Mouse (Mus musculus): ENCODE data around the gene Zfp296. TPM values are rescaled to one million over a fixed set of nuclear protein-coding genes. Genes with fewer than 3 reads are reported as not detected.

Gene Zfp296
- polyA plus RNA-seq, 1 experiment from 2014 or later, result 0.23 TPM

- ATAC-seq (no peak), DNase-seq (ENCODE audit: low read depth, low spot score) (no peak)
- TF ChIP-seq CTCF (IDR thresholded peaks at IDR 0.05), result no peak
- no peaks in the 10 kb centered on the region for H3K27me3 ChIP-seq
- in situ Hi-C loops (cut with MboI; ENCODE audit: low pct_unique_long_range_greater_than_20kb), result loop anchor here (5.0 kb wide), 1 partner anchor 173 kb away; the partner anchor contains the start of genes Ckm and Klc3
- POLR2A ChIA-PET, result interaction anchor here (0.6 kb wide), 1 partner anchor 16 kb away, joined by 3 read pairs; no protein-coding TSS in a partner anchor
- CTCF ChIA-PET, result interaction anchor here (2.4 kb wide), 1 partner anchor 14 kb away, joined by 12 read pairs; no protein-coding TSS in a partner anchor
These were observed 1.5 kb upstream of the Zfp296 start for GRCm38 (mm10) chr7:19575559-19575958.

DNA sequence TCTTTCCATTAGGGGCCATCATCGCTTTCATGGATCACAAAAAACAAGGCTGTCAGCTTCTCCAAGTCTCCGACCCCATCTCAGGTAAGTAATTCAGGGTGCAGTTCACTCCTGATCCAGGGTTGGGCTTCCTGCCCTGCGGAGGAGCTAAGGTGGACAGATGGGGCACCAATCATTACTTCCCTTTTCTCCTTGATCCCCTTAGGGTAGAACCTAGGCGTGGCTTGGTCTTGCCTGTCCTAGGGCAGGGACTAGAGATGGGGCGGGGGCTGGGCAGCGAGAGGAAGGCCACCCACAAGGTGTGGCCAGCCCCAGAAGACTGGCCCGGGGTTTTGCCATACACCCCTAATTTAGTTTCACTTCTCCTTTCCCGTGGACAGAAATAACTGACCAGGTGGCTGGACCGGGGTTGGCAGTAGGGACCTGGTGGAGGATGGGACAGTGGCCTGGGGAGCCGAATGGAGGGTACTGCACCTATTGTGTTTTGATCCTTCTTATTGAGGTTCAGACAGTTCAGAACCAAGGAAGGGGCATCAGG lies 859 bp downstream of the Zfp296 start:
- DNase-seq (ENCODE audit: low read depth, low spot score) (no peak), ATAC-seq (no peak)
- ChIA-PET CTCF (interaction anchor here (3.1 kb wide), 1 partner anchor 12 kb away, joined by 22 read pairs; no protein-coding TSS in a partner anchor), POLR2A (no interaction called here)
- no peaks in the 10 kb centered on the region for H3K27me3 ChIP-seq
- in situ Hi-C loops (cut with MboI; ENCODE audit: low pct_unique_long_range_greater_than_20kb), result loop anchor here (5.0 kb wide), 1 partner anchor 176 kb away; the partner anchor contains the start of genes Ckm and Klc3
- TF ChIP-seq CTCF (IDR thresholded peaks at IDR 0.05), result no peak

DNA sequence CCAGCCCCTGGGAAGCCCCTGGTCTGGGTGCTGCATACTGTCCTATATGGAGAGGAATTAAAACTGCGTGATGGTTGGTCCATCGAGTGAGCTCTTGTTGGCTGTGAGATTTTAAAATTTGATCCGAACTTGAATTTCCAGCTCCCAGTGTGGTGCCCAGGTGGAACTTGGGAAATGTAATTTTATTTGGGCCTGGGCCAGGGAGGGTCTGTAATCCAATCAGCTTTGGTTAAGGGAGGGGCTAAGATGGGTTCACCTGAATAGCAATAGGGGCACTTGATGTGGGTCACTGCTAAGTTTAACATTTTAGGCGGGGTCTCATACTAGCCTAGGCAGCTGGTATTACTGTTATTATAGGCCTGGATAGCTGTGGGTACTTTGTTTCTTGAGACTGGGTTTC lies 1.3 kb downstream of the Zfp296 start:
- ChIA-PET POLR2A (no interaction called here), CTCF (interaction anchor here (3.1 kb wide), 1 partner anchor 11 kb away, joined by 22 read pairs; no protein-coding TSS in a partner anchor)
- no peak for TF ChIP-seq CTCF (IDR thresholded peaks at IDR 0.05)
- DNase-seq (ENCODE audit: low read depth, low spot score), result no peak
- H3K27me3 ChIP-seq, result no peaks in the 10 kb centered on the region
- in situ Hi-C loops (cut with MboI; ENCODE audit: low pct_unique_long_range_greater_than_20kb), result loop anchor here (5.0 kb wide), 1 partner anchor 176 kb away; the partner anchor contains the start of genes Ckm and Klc3
- ATAC-seq, result no peak

- in situ Hi-C loops (cut with MboI; ENCODE audit: low pct_unique_long_range_greater_than_20kb), result loop anchor here (5.0 kb wide), 1 partner anchor 177 kb away; the partner anchor contains the start of genes Ckm and Klc3
- ChIA-PET CTCF (interaction anchor here (1.1 to 3.1 kb wide), 4 partner anchors 10 to 39 kb away, joined by 3 to 22 read pairs (median 3); no protein-coding TSS in a partner anchor), POLR2A (no interaction called here)
- no peak for TF ChIP-seq CTCF (IDR thresholded peaks at IDR 0.05)
- DNase-seq (ENCODE audit: low read depth, low spot score) (no peak), ATAC-seq (no peak)
- H3K27me3 ChIP-seq, result no peaks in the 10 kb centered on the region
These were observed 2.7 kb downstream of the Zfp296 start for GRCm38 (mm10) chr7:19579751-19580150.

DNA sequence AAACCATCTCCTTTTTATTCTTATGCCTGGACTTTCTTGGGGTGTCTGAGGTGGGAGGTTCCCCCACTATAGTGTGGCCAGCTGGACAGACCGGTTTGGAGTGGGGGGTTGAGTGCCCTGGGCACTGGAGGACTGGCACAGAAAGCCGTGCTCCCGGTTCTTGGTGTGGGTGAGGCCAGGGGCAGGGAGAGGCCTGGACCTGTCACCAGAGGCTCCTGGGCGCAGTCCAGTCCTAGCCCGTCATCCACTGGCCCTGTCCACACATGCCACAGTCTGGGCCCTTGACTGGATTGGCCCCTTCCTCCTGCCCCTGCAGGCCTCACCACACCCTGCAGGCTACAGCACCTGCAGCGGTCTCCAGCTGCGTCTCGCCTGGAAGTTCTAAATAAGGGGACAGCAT lies 3.5 kb downstream of the Zfp296 start:
- H3K27me3 ChIP-seq, result no peaks in the 10 kb centered on the region
- ChIA-PET POLR2A (no interaction called here), CTCF (interaction anchor here (1.2 to 3.1 kb wide), 2 partner anchors 9 to 25 kb away, joined by 3 to 22 read pairs; no protein-coding TSS in a partner anchor)
- in situ Hi-C loops (cut with MboI; ENCODE audit: low pct_unique_long_range_greater_than_20kb), result no loop called here
- TF ChIP-seq CTCF (IDR thresholded peaks at IDR 0.05), result no peak
- ATAC-seq (no peak), DNase-seq (ENCODE audit: low read depth, low spot score) (no peak)

- no peak for ATAC-seq
- no peaks in the 10 kb centered on the region for H3K27me3 ChIP-seq
- ChIA-PET POLR2A (no interaction called here), CTCF (no interaction called here)
- in situ Hi-C loops (cut with MboI; ENCODE audit: low pct_unique_long_range_greater_than_20kb), result no loop called here
- DNase-seq (ENCODE audit: low read depth, low spot score), result no peak
- TF ChIP-seq CTCF (IDR thresholded peaks at IDR 0.05), result no peak
These were observed 9.2 kb downstream of the Zfp296 start for GRCm38 (mm10) chr7:19586269-19586668.

DNA sequence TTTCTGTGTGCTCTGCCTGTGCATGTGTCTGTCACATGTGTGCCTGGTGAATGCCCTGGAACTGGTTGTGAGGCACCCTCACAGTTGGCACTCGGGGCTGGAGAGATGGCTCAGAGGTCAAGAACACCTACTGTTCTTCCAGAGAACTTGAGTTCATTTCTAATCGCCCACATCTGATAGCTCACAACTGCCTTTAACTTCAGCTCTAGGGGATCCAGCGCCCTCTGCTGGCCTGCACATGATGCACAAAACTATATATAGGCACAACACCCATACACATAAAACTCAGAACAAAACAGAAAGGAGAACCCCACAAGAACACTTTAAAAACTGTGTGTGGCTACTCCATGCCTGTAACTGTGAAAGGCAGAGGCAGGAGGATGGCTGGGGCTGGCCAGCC lies 12.1 kb downstream of the Zfp296 start:
- ATAC-seq (no peak), DNase-seq (ENCODE audit: low read depth, low spot score) (no peak)

DNA sequence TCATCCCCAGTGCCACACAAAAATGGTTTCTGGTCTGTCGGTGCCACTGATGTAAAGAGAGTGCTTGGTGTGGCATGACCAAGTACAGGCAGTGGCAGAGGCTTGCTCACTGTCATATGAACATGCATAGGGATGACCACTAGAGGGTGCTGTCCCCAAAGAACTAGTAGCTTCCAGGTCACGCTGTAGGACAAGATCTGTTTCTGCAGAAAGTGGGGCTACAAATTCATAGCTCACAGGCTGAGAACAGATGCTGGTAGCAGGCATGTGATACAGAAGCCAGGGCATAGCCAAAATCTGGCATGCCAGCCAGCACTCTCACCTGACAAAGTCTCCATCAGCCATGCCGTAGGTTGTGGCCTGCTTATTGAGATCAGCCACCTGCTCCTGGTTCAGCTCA lies 12.8 kb downstream of the Zfp296 start:
- CTCF ChIA-PET, result interaction anchor here (0.6 to 2.9 kb wide), 25 partner anchors 10 to 185 kb away, joined by 3 to 33 read pairs (median 5); partner anchors contain the start of genes Ckm and Clasrp

More for the DNA sequence above, 12.1 kb downstream of the Zfp296 start:
- TF ChIP-seq CTCF (IDR thresholded peaks at IDR 0.05), result no peak
- ChIA-PET CTCF (interaction anchor here (0.9 to 2.9 kb wide), 19 partner anchors 10 to 184 kb away, joined by 4 to 33 read pairs (median 7); partner anchors contain the start of genes Ckm and Clasrp), POLR2A (no interaction called here)
- in situ Hi-C loops (cut with MboI; ENCODE audit: low pct_unique_long_range_greater_than_20kb), result no loop called here
- no peaks in the 10 kb centered on the region for H3K27me3 ChIP-seq

GRCm38 (mm10) chr7:19593061-19593730 lies 16.1 kb downstream of the Zfp296 start:
- in situ Hi-C loops (cut with MboI; ENCODE audit: low pct_unique_long_range_greater_than_20kb), result no loop called here
- no peaks in the 10 kb centered on the region for H3K27me3 ChIP-seq
- DNase-seq (ENCODE audit: low read depth, low spot score) (no peak), ATAC-seq (no peak)
- no peak for TF ChIP-seq CTCF (IDR thresholded peaks at IDR 0.05)
- CTCF ChIA-PET, result interaction anchor here (1.7 kb wide), 1 partner anchor 25 kb away, joined by 5 read pairs; no protein-coding TSS in a partner anchor
- POLR2A ChIA-PET, result no interaction called here

More for the DNA sequence above, 12.8 kb downstream of the Zfp296 start:
- TF ChIP-seq CTCF (IDR thresholded peaks at IDR 0.05), result no peak
- in situ Hi-C loops (cut with MboI; ENCODE audit: low pct_unique_long_range_greater_than_20kb), result no loop called here
- H3K27me3 ChIP-seq, result no peaks in the 10 kb centered on the region
- peak; percentile 56 for ATAC-seq
- peak; percentile 31 for DNase-seq (ENCODE audit: low read depth, low spot score)
- POLR2A ChIA-PET, result interaction anchor here (0.7 to 1.1 kb wide), 2 partner anchors 10 to 41 kb away, joined by 3 read pairs; no protein-coding TSS in a partner anchor

DNA sequence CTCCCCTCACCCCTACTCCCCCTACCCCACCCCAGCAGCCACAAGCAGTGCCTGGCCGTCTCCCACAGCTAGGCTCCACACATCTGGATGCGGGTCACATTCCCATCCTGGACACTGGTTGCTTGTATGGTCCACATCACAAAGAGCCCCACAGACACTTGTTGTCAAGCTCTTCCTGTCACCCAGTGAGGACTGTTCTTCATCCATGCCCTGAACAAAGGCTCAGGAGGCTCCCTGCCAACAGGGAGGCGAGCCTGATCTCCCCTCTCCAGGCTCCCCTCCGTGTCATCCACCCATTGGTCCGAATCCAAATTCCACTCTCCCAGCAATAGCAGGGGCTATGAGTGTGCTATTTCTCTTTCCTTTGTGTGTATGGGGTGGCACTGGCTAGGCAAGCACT lies 23.5 kb downstream of the Zfp296 start:
- ATAC-seq, result no peak

More for the DNA sequence above, 23.5 kb downstream of the Zfp296 start:
- CTCF ChIA-PET, result interaction anchor here (6.2 kb wide), 1 partner anchor 11 kb away, joined by 33 read pairs; no protein-coding TSS in a partner anchor
- in situ Hi-C loops (cut with MboI; ENCODE audit: low pct_unique_long_range_greater_than_20kb), result no loop called here
- H3K27me3 ChIP-seq, result no peaks in the 10 kb centered on the region
- POLR2A ChIA-PET, result interaction anchor here (1.6 kb wide), 1 partner anchor 16 kb away, joined by 4 read pairs; no protein-coding TSS in a partner anchor
- no peak for DNase-seq (ENCODE audit: low read depth, low spot score)
- TF ChIP-seq CTCF (IDR thresholded peaks at IDR 0.05), result no peak
